Mouse (Mus musculus): ENCODE data around the gene Cryzl1.

The Cryzl1 gene

DNA sequence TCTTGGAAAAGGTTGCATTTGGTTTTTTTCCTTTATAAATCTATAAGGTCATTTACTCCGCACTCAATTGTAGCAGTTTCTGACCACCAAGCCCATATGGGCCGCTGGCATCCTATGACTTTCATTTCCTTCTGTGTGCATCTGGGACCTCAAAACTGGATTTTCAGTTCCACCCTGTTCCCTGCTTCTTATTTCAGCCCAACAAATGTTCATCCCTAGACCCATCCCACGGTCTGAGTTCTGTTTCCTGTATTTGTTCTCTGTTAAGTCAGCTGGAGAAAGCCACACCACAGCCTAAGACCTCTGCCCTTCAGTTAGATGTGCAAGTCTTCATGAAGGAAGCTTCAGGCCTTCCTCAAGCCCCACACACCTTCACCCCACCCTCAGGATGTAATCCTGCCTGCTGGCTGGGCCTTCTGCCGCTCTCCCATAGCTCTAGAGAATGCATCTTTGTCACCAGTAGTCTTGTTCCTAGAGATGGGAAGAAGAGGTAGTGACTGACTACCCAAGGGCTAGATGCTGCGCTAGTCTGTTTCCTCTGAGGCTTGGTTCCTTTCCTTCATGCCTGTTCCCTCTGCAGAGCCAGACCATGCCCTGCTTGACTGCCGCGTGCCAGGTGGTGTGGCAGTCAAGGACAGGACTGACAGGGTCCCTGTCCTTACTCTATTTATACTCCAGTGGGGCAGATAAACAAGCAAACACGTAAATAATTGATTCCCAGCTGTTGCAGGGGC lies 11.6 kb upstream of the Cryzl1 start:
- DNase-seq (ENCODE audit: low spot score in 2 of 2) = no peak

DNA sequence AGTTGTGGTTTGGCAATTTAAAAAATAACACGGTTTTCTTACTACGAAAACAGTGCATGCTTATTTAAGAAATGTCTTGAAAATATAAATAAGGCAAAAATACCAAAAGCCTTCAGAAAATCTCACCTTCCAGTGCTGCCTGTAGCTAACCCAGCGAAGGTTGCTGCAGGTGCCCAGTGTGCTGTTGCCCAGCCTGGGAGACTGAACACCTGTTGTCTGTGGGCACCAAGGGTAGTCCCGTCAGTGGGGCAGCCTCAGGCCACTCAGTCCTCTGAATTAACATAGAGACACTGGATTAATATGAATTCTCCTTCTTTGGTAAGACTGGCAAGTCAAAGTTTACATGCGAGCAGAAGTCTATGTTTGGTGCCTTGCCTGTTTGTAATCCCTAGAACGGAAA lies 9.7 kb upstream of the Cryzl1 start:
- DNase-seq (ENCODE audit: low spot score in 2 of 2) = no peak

DNA sequence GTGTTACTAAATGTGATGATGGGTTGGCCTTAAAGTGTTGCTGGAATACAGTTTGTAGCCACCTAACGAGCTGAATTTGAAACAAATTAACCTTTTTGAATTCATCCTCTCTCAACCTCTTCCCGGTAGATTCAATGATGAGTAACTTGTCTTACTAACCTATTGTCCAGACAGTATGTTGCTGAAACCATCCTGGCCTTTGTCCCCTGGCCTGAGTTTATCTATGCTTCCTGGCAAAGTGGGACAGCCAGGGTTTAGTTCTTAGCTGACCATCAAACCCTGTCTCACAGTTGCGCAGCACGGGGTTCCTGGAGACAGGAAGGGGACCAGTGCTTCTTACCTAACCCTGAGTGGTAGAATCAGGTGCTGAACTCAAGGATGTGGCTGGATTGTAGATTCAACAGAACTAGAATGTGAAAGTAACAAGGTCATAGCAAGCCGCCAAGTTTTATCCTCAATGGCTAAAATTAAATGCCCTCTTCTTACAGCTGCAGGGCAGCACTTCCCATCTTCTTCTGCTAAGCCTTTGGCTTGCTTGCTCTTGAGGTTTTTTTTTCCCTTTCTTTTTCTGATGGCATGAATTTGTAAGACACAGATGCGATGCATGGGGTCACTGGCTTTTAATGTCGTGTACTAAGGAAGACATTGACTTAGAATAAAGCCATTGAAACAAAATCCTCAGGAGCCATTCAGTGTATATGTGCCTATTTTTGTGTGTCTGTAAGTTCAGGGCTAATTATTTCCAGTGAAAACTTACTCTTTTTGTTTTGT lies 7.5 kb upstream of the Cryzl1 start:
- no peak for DNase-seq (ENCODE audit: low spot score in 2 of 2)

DNA sequence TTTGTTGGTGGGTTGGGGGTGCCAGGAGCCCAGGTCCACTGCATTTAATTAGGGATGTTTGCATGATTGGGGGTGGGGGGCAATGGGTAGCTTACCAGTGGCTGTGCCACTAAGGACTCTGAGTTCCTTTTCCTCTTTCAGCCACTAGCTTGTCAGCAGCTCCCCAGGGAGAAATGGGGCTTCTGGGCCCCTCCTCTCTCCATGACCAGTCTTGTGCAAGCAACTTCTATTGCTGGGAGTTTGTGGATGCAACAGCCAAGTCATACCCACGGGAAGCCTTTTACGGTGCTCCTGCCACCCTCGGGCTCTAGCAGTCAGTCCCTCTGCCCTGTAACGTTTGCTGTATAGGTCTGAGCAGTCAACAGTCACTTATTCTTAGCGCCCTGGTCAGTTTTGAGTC lies 6.0 kb upstream of the Cryzl1 start:
- no peak for DNase-seq (ENCODE audit: low spot score in 2 of 2)

DNA sequence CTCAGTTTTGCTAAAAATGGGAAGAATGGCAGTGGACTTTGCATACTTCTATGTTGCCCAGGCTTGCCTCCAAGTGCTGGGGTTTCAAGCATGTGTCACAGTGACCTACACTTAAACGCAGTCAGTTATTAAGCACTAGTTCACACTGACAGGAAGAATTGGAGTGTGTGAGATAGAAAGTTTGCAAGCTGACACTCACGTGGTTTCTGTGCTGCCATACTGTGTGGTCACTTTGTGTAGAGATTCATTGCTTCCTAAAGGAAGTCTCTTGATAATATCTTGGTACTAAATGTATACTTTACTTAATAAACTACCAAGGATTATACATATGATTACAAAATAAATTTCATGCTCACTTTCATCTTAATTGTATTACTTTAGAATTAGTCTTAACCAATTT lies 4.0 kb upstream of the Cryzl1 start:
- DNase-seq (ENCODE audit: low spot score in 2 of 2) = no peak

DNA sequence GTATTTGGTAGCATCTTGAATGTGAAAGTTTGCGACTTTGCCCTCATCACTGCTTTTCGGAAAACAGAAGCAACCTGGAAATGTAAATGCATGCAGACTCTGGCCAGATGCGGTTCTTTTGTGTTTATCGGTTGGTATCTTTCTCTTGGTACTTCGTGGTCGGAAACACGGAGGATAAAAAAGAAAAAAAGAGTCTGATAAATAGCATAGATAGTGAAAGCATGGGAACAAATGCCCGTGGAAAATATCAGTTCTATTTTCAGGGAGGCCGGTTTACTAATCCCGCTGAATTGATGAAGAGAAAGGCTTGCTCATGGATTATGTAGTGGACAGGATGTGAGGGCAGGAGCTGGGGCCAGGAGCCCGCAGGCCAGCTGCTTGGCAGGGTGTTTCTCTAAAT lies 1.7 kb upstream of the Cryzl1 start:
- no peak for DNase-seq (ENCODE audit: low spot score in 2 of 2)

DNA sequence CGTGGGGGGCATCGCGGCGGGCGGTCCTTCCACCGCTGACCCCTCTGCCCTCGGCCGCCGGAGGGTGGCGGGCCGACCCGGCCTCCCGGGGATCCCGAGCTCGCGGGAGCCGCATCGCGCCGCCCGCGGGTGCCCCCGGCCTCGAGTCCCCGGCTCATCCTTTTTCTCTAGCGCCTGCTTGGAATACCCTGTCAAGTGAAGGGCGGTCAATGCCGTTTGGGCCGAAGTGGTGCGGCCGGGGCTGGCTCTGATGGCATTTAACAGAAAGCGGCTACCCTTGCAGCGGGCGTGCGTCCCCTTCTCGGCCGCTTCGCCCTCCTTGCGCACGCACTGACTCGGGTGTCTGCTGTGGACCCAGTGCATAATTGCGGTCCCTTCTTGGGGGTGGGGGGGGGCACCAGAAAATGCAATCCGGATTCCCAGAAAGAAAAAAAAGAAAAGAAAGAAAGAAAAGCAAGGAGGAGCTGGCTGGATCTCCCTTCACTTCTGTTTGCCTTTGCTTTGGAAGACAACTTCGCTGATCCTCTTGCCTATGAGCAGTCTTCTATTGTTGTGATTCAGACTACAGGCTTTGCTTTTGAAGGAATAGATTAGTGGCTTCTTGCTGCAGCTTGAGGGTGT lies 1.2 kb upstream of the Cryzl1 start:
- DNase-seq (ENCODE audit: low spot score in 2 of 2) = peak; percentile 31 to 54

DNA sequence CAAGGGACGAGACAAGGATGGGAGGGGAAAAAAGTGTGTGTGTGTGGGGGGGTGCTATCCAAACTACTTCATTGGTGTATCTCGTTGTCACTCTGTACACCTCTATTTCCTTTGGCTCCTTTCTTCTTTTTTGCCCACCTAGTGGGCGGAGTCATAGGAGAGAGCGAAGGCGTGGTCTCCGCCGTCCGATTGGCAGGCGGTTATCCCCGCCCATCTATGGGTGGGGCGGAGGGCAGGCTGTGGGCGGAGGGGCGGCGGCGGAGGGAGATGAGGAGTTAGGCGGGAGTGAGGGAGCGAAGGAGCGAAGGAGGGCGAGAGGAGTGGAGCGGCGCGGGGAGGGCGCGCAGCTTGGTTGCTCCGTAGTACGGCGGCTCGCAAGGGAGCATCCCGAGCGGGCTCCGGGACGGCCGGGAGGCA lies 299 bp upstream of the Cryzl1 start, which contains the start of gene Itsn1:
Gene Itsn1, plus strand, starts transcription at position 216 of the 417 bp plus-strand sequence.
- peak; percentile 98 for DNase-seq (ENCODE audit: low spot score in 2 of 2)

DNA sequence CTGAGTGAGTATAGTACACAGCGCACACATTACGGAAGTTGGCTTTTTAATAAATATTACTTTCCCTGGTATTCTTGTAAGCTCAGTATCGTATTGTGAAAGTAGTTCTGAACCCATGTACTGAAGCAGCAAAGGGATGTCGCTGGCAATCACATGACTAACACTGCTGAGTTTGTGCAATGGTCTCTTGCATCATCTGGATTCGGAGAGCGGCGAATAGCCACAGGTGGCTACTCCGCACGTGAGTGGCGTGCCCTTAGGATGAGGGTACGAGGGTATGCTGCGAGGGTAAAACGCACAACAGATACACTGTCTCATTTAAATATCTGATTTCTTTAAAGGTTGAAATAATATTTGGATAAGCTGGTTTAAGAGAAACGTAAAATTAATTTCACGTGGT lies 1.3 kb downstream of the Cryzl1 start:
- no peak for DNase-seq (ENCODE audit: low spot score in 2 of 2)

DNA sequence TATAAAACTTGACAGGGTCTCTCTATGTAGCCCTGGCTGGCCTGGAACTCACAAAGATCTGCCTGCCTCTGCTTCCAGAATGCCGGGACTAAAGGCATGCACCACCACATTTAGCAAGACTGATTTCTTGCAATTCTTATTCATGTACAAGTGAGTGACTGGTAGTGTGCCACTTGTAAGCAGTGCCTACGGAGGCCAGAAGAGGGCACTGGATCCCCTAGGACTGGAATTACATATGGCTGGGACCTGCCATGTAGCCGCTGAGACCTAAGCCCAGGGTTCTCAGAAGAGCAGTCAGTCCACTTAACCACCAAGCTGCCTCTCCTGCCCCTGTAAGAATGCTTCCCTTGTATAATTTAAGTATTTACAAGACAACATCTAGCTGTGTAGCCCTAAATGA lies 4.5 kb downstream of the Cryzl1 start:
- DNase-seq (ENCODE audit: low spot score in 2 of 2) = no peak

DNA sequence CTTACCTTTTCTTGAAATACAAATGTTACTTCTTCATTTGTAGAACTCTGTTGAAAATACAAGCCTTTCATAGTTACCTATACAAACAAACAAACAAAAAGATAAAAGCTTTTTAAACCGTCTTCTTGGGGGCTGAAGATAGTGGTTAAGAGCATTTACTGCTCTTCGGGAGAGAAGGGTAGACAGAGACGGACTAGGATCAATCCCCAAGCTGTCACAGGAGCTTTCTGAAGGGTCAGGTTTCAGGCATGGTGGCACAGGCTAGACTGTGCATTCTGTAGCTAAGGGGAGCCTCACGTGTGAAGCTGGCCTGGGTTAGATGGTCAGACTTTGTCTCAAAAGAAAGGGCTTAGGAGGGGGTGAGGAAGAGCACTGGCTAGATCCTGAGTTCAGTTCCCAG lies 11.4 kb downstream of the Cryzl1 start:
- DNase-seq (ENCODE audit: low spot score in 2 of 2) = no peak

DNA sequence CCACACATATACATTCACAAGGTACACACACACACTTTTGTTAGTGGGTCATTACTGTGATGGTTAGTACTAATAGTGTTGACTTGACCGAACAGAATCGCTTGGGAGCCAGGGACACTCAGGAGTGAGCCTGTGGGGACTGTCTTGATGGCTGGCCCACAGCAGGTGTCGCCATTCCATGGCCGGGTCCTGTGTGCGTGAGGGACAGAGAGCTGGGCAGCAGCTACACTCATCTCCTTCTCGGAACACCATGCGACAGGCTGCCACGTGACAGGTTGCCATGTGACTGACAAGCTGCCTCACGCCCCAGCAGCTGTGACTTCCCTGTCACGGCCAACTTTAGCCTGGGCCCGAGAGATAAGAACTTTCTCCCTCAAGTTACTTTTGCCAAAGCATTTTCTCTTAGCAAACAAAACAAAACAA lies 11.8 kb downstream of the Cryzl1 start:
- DNase-seq (ENCODE audit: low spot score in 2 of 2) = no peak

DNA sequence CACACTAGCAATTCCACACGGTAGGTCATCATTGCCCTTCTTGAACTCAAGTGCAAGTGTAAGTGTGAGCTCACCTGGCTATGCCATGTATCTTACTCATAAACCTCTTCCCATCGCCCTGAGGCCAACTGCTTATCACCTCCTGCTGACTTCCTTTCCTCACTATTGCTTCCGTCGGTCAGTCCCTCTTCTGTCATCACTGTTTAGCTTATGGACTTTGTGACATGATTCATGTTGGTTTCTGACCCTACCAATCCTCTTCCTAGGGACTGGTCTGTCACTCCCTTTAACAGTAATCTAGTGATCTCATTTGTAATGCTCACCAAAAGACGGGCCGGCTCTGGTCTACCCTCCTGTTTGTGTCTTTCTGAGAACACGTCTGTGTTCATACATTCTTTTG lies 18.5 kb downstream of the Cryzl1 start:
- no peak for DNase-seq (ENCODE audit: low spot score in 2 of 2)

DNA sequence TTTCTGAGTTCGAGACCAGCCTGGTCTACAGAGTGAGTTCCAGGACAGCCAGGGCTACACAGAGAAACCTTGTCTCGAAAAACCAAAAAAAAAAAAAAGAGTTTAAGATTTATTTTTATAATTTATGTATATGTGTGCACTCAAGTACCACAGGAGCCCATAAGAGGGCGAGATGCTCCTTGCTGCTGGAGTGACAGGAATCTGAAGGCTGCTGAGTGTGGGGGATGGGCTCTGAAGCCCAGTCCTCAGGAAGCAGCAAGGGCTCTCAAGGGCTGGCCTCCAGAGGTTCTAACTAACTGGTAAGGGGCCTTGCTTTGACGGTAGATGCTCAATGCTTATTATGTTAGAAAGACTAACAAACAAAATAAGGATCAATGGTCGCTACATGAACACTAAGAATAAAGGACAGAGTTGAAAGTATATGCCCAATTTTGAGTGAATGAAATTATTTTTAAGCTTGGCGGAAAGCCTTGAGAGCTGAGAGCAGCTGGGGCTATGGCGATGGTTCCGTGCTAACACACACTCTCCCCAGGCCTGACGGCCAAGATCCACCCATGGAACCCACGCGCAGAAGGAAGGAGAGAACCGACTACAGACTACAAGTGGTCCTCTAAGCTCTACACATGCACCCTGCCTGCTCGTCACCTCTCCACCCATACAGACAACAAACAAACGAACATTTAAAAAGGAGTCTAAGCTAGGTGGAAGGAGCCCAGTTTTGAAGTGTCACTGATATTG lies 24.0 kb downstream of the Cryzl1 start:
- no peak for DNase-seq (ENCODE audit: low spot score in 2 of 2)

DNA sequence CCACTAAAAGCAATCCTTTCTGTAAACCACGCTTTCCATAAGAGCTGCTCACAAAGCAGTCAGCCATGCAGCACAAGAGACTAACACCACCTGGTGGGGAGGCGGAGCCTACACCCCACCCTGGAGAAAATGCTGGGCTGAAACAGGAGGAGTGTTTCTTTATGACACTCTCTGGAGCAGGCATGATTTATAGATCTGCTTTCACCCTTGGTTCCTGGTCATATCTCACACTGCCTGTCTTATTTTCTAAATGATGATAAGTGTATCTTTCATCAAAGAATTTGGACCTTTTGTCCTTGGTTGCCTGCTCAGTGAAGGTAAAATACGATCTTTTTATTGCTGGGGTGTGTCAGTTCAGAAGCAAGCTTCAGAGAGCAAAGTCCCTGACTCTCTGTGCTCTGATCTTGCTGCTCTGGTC lies 26.0 kb downstream of the Cryzl1 start:
- no peak for DNase-seq (ENCODE audit: low spot score in 2 of 2)

DNA sequence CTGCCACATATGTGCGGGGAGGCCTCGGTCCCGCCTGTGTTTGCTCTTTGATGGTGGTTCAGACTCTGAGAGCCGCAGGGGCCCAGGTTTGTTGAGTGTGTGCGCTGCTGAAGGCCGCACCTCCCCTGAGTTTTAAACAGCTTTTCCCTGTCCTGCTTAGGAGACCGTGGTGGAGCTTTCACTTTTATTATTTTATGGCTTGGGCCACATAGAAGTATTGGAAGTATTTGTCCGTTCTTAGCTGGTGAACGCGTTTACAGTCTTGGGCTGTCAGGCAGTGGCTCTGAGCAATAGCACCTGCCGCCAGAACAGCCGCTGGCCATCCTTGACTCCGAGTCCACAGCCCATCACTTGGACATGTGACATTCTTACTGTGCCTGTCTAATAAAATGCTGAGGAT lies 26.9 kb downstream of the Cryzl1 start:
- DNase-seq (ENCODE audit: low spot score in 2 of 2) = no peak

DNA sequence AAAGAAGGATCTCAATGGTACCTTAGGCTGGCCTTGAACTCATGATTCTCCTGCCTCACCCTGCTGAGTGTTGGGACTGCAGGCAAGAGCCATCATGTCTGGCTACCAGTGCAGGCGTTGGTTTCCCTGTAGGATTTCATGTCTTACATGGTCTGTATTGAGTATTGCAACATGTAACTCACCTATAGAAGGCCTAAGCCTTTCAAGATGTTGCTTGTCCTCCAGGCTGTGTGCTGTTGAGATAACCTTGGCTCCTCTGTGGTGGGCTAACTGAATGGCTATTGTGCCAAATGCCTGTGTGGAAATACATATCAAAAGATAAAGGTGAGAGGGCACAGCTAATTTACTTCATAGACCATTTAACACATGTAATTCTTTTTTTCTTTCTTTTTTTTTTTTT lies 29.8 kb downstream of the Cryzl1 start:
- no peak for DNase-seq (ENCODE audit: low spot score in 2 of 2)

DNA sequence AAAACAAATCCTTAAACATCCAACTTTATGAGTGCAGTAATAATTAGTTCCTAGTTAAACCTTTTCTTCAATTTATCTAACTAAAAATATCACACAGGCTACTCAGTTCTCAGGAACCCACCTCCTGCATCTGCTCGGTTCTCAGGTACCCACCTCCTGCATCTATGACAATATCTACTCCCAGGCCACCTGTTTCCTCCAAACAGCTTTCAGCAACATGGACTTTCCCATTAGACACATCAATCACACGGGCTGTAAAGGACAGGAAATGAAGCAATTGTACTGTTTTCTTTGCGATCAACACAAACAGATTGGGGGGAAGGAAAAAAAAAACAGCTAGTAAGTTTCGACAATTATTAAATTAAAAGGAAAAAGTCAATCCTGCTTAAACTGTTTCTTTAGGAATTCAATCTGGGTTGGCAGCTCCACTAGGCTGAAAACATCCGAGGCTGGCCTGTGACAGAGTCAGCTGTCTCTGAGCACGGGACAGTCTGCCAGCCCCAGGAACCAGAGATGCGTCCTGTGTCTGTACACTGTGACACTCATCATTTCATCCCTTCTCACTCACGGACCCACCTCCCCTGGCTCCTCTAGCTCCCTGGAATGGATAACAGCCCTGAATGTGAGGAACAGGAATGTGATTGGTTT lies 33.5 kb downstream of the Cryzl1 start:
- DNase-seq (ENCODE audit: low spot score in 2 of 2) = no peak

DNA sequence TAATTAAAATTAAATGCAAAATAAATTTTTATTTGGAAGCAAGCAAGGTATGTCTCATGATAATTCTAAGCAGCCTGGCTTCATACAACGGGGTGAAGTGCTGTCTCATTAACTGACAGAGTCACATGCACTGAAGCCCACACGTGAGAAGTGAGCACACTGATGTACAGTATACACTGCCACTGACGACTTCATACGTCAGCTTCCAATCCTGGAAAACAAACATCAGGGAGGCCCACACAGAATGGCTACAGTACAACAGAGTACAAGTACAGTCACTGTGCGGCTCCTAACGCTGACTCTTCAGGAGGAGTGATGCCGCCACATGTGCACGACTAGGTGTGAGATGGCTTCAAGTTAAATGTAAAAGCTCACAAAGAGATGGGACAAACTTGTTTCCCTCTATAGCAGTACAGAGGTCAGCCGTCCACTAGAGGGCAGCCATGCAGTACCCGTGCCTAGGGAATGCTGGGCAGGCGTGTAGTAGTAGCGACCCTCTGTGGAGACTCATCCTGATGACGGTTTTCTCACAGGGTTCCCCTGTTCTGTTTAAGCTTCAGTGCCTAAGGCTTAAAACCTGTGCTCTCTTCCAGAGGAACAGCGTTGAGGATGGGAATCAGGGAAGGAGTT lies 34.2 kb downstream of the Cryzl1 start:
- peak; percentile 49 to 53 for DNase-seq (ENCODE audit: low spot score in 2 of 2)

DNA sequence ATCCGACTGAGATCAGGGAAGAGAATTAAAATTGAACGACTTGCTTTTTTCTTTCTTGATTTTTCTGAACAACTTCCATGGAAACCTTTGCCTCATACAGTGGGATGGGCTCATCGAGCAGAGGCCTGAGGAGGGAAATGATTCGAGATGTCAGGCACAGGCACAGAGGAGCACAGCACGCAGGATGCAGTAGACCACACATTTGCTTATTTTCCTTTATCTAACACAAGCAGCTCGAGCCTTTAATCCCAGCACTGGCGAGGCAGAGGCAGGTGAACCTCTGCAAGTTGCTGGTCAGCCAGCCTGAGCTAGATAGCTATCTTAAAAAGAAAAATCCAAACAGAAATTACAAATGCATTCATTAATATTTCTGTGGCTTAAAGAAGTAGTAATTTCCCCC lies 39.0 kb downstream of the Cryzl1 start:
- DNase-seq (ENCODE audit: low spot score in 2 of 2) = no peak

Measured in frontal cortex, postnatal 10 days (tissue).